Mouse (Mus musculus) kidney, adult 2 months (tissue): ENCODE data around the gene Gm12166. TPM values are rescaled to one million over a fixed set of nuclear protein-coding genes. Genes with fewer than 3 reads are reported as not detected.

Source experiments
- DNase-seq: peaks from one replicate; pipeline ENCODE4 v3.0.0; 2021
- H3K27ac ChIP-seq: fragments of 200-500 bp; 2 replicates; pipeline ENCODE4 v1.5.1; 2012; ENCODE audit warnings: low read depth, low read length, control low read depth, inconsistent platforms; ENCODE audit not compliant: insufficient read depth
- H3K27me3 ChIP-seq: fragments of 200-500 bp; replicated peaks from 2 replicates; pipeline ENCODE4 v1.6.1; 2012; ENCODE audit warnings: mild to moderate bottlenecking, moderate library complexity, low read length, inconsistent platforms; ENCODE audit not compliant: control insufficient read depth, insufficient read depth
- H3K36me3 ChIP-seq: fragments of 200-500 bp; 2 replicates; pipeline ENCODE4 v1.6.1; 2012; ENCODE audit warnings: mild to moderate bottlenecking, moderate library complexity, low read length, inconsistent platforms; ENCODE audit not compliant: control insufficient read depth, insufficient read depth
- H3K4me1 ChIP-seq: fragments of 200-500 bp; 2 replicates; pipeline ENCODE4 v1.6.1; 2011; ENCODE audit warnings: low read length; ENCODE audit not compliant: control insufficient read depth, insufficient read depth
- H3K4me3 ChIP-seq: fragments of 200-500 bp; 2 replicates; pipeline ENCODE4 v1.5.1; 2011; ENCODE audit warnings: mild to moderate bottlenecking, low read depth, low read length, control low read depth; ENCODE audit not compliant: insufficient read depth
- CTCF ChIP-seq: fragments of 200-500 bp; conservative IDR thresholded peaks from 2 replicates; pipeline ENCODE4 v1.5.1; 2011; ENCODE audit warnings: low read depth, mild to moderate bottlenecking, control low read depth, low read length, moderate library complexity, mixed read lengths; ENCODE audit not compliant: insufficient read depth, insufficient read length
- POLR2A ChIP-seq: fragments of 200-500 bp; IDR thresholded peaks from one replicate; pipeline ENCODE4 v1.6.1; 2011; ENCODE audit warnings: low read depth, low read length, control low read depth
- WGBS: fragments of 180-500 bp; shearing (Covaris S2); methylation state at CpG from one replicate; pipeline ENCODE4 v1.1.7; 2018; 5-methylcytosine and 5-hydroxymethylcytosine counted together
- polyA plus RNA-seq: library from polyadenylated mRNA; depleted of rRNA; stranded (reverse); fragments of >200 nt; gene quantifications from 2 replicates; pipeline ENCODE4 v1.2.3, GENCODE M21; 2012

Gm12166 gene
- polyA plus RNA-seq, 1 experiment, result 9.6 TPM

GRCm38 (mm10) chr11:46081075-46081474 lies 29.0 kb upstream of the Gm12166 start:
- Histone ChIP-seq H3K4me3 (no peak overlapping the region), H3K36me3 (no peaks in the 10 kb centered on the region)
- 86% methylated on average over 2 of the region's 2 CpGs for WGBS

DNA sequence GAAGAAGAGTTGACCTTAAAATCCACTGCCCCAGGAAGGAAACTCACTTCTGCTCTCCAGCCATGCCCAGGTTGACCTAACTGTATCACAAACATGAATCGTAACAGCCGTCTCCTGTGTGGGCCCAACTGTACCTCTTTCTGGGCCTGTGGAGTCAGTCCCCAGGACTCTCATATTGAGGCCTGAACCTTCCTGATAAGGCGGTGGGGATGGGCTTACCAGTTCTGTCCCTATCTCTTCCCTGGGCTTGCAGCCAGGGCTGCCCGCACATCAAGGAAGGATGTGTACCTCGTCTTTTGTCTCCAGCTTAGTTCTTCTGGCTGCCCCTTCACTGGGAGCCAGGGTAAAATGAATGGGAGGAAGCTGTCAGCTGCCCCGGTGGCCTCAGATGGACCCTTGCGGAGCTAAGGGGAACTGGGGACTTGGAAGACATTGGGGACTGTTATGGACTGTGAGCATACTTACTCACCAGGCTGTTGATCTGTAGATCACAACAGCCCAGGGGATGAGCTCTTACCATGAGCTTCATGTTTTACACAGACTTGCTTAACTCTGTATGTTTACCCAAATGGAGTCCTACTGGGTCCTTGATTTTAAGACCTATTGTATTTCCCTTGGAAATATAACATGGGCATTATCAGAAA lies 25.7 kb upstream of the Gm12166 start:
- no peaks in the 10 kb centered on the region; the same call in 1 of the 2 replicates for H3K4me1 ChIP-seq
- no peak overlapping the region for H3K4me3 ChIP-seq
- peak; percentile 65 for DNase-seq
- no peaks in the 10 kb centered on the region for H3K36me3 ChIP-seq
- WGBS, result 69% methylated on average over 7 of the region's 7 CpGs
- no peaks in the 10 kb centered on the region for H3K27me3 ChIP-seq
- TF ChIP-seq CTCF (no peak), POLR2A (no peak)
- H3K27ac ChIP-seq, result no peak overlapping the region; the same call in 1 of the 2 replicates

More at GRCm38 (mm10) chr11:46081075-46081474, 29.0 kb upstream of the Gm12166 start:
- Histone ChIP-seq H3K27me3 (no peaks in the 10 kb centered on the region), H3K27ac (no peak overlapping the region), H3K4me1 (no peaks in the 10 kb centered on the region; the same call in 1 of the 2 replicates)
- no peak for TF ChIP-seq POLR2A
- no peak for TF ChIP-seq CTCF
- no peak for DNase-seq

- H3K4me3 ChIP-seq, result no peak overlapping the region
- WGBS, result 70% methylated on average over 5 of the region's 5 CpGs
- TF ChIP-seq CTCF (no peak), POLR2A (no peak)
- no peak overlapping the region for H3K27ac ChIP-seq
- H3K36me3 ChIP-seq, result no peaks in the 10 kb centered on the region
- no peak for DNase-seq
- peaks cover 3% of the 10 kb centered on the region for H3K4me1 ChIP-seq
- H3K27me3 ChIP-seq, result no peaks in the 10 kb centered on the region
These were observed 25.2 kb upstream of the Gm12166 start for GRCm38 (mm10) chr11:46077304-46077703.

- no peaks in the 10 kb centered on the region for H3K36me3 ChIP-seq
- H3K27ac ChIP-seq, result no peak overlapping the region
- DNase-seq, result no peak
- TF ChIP-seq POLR2A (no peak), CTCF (no peak)
- no peaks in the 10 kb centered on the region for H3K27me3 ChIP-seq
- H3K4me3 ChIP-seq, result no peak overlapping the region
- WGBS, result 86% methylated on average over 11 of the region's 11 CpGs
- H3K4me1 ChIP-seq, result peaks cover 3% of the 10 kb centered on the region
These were observed 24.5 kb upstream of the Gm12166 start for GRCm38 (mm10) chr11:46076442-46077158.

DNA sequence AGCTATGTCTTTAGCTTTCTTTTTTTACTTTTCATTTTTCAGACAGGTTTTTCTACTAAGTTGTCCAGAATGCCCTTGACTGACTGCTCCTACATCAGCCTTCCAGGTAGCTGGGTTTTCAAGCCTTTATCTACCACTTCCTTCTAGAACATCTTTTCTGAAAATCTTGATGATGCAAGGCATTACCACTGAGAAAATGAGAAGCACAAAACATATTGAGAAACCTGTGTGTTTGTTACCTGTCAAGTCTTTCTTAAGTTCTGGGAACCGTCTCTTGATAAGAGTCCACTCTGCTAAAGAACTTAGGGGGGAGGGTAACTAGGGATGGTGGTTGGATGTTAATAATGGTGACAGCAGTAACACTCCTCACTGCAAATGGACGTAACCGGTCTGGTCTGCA lies 23.4 kb upstream of the Gm12166 start:
- Histone ChIP-seq H3K4me3 (no peak overlapping the region), H3K36me3 (no peaks in the 10 kb centered on the region), H3K27me3 (no peaks in the 10 kb centered on the region), H3K27ac (no peak overlapping the region), H3K4me1 (peaks cover 3% of the 10 kb centered on the region)
- no peak for DNase-seq
- 93% methylated on average over 3 of the region's 3 CpGs for WGBS
- no peak for TF ChIP-seq CTCF
- TF ChIP-seq POLR2A, result no peak

GRCm38 (mm10) chr11:46073850-46074688 lies 21.9 kb upstream of the Gm12166 start:
- DNase-seq, result no peak
- WGBS, result 73% methylated on average over 17 of the region's 17 CpGs
- no peak overlapping the region for H3K4me3 ChIP-seq
- peaks cover 3% of the 10 kb centered on the region for H3K4me1 ChIP-seq
- TF ChIP-seq POLR2A, result no peak
- no peak for TF ChIP-seq CTCF
- no peaks in the 10 kb centered on the region for H3K27me3 ChIP-seq
- 0 out of 2 replicates have a peak overlapping the region, but pooled peaks have one; percentile 19 for H3K27ac ChIP-seq
- H3K36me3 ChIP-seq, result no peaks in the 10 kb centered on the region
